Mouse (Mus musculus) olfactory bulb, adult 2 months (tissue): ENCODE data around the gene Otoa.
A peak's percentile ranks its signal among the peaks of the same experiment; 100 is the strongest.

ENCODE experiments used
- CTCF ChIP-seq: fragments of 200-500 bp; IDR thresholded peaks from 2 replicates; pipeline ENCODE4 v1.5.1; 2012; ENCODE audit warnings: low read depth, mild to moderate bottlenecking, low read length, moderate library complexity; ENCODE audit not compliant: insufficient read depth
- POLR2A ChIP-seq: fragments of 200-500 bp; IDR thresholded peaks from 2 replicates; pipeline ENCODE4 v1.6.1; 2012; ENCODE audit warnings: mild to moderate bottlenecking, low read depth, low read length, moderate library complexity; ENCODE audit not compliant: insufficient read depth

DNA sequence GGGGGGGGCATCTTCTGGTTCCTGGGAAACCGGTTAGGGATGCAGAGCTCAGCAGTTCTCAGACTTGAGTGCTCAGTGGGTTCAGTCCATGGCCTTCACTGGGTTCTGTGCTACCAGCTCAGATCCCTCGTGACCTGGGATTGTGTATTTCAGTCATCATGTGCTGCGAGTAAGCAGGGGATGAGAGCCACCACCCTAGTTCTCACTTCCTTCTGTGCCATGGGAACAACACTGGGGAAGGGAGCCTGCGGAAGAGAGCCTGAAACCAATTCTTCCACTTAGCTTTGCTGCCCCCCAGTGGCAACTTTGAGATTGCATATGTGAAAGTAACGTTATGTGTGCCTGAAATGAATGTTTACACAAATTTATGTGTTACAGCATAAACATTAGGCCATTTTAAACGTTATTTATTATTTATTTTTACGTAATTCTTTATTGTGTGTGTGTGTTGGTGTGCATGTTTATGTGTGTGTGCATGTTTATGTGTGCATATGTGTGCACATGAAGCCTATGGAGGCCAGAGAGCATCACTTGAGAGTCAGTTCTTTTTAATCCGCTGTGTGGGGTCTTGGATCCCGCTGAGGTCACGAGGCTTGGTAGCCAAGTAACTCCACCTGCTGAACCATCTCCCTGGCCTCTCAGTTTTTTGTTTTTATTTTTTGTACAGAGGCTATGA is 38.8 kb downstream of the Otoa start:
- 0 out of 2 replicates have a peak, but pooled peaks have one; percentile 8 for TF ChIP-seq CTCF
- no peak for TF ChIP-seq POLR2A
